Mouse (Mus musculus): ENCODE measurements at regions not wholly inside any gene's neighbourhood (a gene's known extent, or its start where the extent isn't known, plus 50 kb on each side); places are given as distances from the start of the nearest gene placed in this dataset.

GRCm38 (mm10) chr2:170219161-170219581 is 71.3 kb upstream of the Zfp217 start:
- peak in 1 of 2 experiments; percentile 57 for DNase-seq

- DNase-seq: peak; percentile 80 to 86
These were observed 70.5 kb upstream of the Zfp217 start for GRCm38 (mm10) chr2:170218230-170219044.

GRCm38 (mm10) chr2:170216311-170216710 is 68.4 kb upstream of the Zfp217 start:
- no peak for DNase-seq

- DNase-seq: peak; percentile 92 to 94
These were observed 61.2 kb upstream of the Zfp217 start for GRCm38 (mm10) chr2:170209121-170209520.

GRCm38 (mm10) chr2:170207878-170208277 is 60.0 kb upstream of the Zfp217 start:
- DNase-seq: no peak

- DNase-seq: no peak
These were observed 59.5 kb upstream of the Zfp217 start for GRCm38 (mm10) chr2:170207395-170207794.

- no peak for DNase-seq
These were observed 59.0 kb upstream of the Zfp217 start for GRCm38 (mm10) chr2:170206870-170207269.

GRCm38 (mm10) chr2:170206442-170206754 is 58.5 kb upstream of the Zfp217 start:
- peak in 1 of 2 experiments; percentile 27 for DNase-seq

GRCm38 (mm10) chr2:170205591-170206441 is 57.9 kb upstream of the Zfp217 start:
- DNase-seq: peak; percentile 62 to 70

GRCm38 (mm10) chr2:170204768-170205514 is 57.0 kb upstream of the Zfp217 start:
- peak; percentile 45 to 53 for DNase-seq

- DNase-seq: no peak
These were observed 55.6 kb upstream of the Zfp217 start for GRCm38 (mm10) chr2:170203496-170203895.

GRCm38 (mm10) chr2:170201816-170202371 is 54.0 kb upstream of the Zfp217 start:
- no peak for DNase-seq

Measured in heart, adult 18-20 months (tissue).